Mouse (Mus musculus): ENCODE data around the gene Olfr544.
"Not testable (repeated sequence)": the region's sequence is repeated elsewhere in the genome, so short reads cannot be mapped to it uniquely, and the experiment has no call there.

Olfr544 gene

DNA sequence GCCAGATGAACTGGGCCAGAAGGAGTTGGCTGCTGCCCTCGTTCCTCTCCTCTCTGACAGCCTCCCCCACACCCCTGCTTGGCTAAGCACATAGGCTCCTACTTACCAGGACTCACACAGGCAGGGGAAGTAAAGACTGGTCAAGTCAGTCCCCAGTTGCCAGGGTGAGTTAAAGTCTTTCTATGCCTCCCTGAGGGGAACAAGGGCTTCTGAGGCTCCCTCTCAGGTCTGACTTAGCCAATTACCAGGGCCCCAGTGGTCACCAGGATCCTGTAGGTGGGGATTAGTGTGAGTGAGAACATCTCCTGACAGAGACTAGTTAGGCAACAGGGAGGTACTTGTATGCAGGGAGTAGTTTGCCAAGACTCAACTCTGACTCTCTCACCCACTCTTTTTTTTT, at the start of gene Olfr544:
Olfr544 (minus strand) TSS at position 153 of the 400 bp plus-strand sequence.
- DNase-seq (ENCODE audit: low spot score): no peak

DNA sequence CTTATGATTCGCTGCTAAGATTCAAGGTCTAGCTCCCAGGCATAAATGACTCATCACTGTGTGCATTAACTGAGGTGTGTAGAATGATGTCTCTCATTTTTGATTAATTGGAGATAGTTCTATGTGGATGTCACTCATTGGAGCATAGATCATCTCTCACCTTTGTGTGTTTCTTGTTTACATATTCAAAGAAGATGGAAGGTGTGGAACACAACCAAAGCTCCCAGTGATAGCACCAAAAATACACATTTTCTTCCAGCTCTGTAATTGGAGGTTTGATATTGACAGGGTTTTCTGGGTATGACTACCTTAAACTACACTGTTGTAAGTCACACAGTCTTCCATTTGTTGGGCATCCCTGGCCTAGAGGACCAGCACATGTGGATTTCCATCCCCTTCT, 46.3 kb upstream of the Olfr544 start, which contains the start of gene Olfr547:
Olfr547 (plus strand) TSS at position 301 of the 400 bp plus-strand sequence.
- DNase-seq (ENCODE audit: low spot score): no peak

DNA sequence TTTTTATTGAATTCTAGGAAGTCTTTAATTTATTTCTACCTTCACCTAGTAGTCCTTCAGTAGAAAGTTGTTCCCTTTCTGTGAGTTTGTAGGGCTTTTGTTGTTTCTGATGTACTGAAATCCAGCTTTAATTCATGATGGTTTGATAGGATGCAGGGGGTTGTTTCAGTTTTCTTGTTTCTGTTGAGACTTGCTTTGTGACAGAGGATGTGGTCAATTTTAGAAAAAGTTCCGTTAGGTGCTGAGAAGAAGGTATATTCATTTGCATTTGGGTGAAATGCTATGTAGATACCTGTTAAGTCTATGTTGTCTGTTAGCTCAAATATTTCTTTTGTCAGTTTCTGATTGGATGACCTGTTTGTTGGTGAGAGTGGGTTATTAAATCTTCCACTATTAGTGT, 40.9 kb upstream of the Olfr544 start:
- DNase-seq (ENCODE audit: low spot score): no peak

DNA sequence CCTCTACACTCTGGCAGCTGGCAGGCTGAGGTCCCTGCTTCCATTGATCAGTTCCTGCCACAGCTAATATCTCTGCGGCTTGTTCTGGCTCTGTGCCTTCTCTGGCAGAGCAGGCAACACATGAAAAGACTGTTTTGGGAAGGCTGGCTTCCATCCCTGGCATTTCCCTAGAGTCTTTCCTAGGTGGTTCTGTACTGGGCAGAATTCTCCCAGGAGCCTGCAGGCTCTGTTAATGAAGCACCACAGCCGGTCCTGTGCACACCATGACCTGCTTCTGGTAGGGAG, 28.9 kb upstream of the Olfr544 start:
- no peak for DNase-seq (ENCODE audit: low spot score)

DNA sequence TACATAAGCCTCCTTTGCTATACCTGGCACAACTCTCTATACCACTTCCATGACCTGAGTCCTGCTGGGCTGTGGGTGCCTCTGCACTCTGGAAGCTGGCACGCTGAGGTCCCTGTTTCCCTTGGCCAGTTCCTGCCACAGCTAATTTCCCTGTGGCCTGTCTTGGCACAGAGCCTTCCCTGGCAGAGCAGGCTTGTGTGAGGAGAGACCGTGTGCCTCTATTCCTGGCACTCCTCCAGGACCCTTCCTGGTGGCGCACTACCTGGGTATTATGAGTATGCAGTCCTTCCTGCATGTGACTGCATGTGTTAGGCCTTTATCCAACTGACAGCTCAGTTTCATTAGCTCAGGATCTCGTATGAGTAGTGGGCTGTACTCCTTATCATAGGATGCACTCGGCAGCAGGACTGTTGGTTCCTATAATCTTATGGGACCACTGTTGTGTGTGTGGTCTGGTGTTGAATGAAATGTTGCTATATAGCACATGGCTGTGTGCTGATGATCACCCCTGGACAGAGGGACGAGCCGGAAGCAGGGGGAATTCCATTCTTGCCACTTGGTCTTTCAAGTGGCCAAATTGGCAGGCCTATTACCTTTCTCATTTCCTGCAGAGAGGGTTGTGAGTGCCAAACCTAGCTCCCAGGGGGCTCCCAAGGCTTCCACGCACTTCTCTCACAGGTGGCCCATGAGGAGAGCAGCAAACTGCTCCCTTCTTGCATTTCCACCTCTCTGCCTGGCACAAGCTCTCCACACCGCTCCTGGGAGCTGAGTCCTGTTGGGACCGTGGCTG, 28.3 kb upstream of the Olfr544 start:
- no peak for DNase-seq (ENCODE audit: low spot score)

DNA sequence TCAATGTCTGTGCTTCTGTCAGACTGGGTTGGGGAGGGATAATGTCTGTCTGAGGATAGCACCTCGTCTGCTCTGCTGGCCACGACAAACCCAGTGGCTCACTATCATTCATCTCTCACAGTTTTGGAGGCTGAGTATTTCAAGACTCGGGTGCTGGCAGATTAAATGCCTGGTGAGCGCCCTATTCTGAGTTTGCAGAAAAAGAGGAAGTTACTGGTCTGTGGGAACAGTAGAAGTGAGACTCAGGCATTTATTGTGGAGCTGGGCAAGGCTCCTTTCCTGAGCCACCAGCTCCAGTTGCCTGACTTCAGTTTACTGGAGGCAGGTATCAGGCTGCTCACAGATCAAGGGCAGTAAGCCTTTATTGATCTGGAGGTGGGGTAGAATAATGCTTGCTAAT, 26.0 kb upstream of the Olfr544 start:
- DNase-seq (ENCODE audit: low spot score): no peak

DNA sequence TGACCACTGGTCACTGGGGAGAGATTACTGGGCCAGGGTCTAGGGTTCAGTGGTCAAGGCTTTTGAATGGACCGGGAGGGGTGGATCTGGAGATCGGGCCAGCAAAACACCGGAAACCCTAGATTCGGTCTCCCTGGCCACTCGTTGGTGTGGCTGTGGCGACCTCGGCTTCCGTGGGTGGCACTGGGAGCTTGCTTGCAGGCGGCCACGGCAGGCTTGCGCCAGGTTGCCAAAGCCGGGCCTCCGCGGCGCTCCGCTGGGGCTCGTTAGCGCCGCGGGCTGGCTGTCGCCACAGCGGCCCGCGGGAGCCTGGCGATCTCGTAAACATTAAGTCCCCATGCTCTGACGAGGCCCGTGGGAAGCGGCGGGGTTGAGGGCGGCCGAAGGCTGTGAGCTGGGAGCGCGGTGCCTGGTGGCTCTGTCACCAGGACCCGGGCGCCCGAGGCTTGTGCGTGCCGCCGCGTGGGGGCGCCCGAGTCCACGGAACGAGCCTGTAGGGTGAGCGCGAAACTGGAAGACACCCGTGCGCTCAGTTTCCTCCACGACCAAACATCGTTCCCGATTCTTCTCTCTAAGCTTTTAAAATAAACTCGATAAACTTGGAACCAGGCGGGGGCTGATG, 24.8 kb upstream of the Olfr544 start:
- peak; percentile 72 for DNase-seq (ENCODE audit: low spot score)

DNA sequence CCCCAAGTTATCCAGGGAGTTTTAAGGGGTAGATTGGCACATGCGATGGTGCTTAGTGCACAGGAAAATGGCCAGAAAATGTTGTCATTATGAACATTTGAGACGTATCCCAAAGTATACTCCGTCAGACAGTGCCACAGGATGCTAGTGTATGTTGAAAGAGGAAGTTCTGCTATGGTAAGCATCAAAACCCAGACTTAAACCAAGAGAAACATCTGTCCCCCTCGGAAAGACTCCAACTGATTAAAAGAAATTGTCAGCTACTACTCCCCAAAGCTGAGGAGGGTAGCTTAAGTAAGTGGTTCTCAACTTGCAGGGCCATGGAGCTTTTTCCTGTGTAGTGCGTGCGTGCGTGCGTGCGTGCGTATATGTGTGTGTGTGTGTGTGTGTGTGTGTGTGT, 23.8 kb upstream of the Olfr544 start:
- DNase-seq (ENCODE audit: low spot score): no peak

DNA sequence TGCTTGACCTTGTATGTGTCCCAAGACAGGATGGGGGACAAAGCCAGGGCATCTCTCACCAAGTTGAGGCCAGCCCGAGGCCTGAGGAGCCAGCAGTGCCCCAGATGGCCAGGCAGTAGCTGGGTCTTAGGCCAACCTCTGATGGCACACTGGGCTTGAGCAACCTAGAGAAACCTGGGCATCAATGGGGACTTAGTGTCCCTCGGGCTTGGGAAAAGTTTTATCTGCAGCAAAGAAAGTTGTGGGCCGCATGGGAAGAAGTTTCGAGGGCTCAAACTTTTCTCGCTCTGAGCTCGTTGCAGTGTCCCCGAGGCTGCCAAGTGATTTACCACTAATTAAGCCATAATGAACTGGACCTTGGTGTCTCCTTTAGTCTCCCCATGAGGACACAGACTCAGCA, 21.6 kb upstream of the Olfr544 start:
- no peak for DNase-seq (ENCODE audit: low spot score)

DNA sequence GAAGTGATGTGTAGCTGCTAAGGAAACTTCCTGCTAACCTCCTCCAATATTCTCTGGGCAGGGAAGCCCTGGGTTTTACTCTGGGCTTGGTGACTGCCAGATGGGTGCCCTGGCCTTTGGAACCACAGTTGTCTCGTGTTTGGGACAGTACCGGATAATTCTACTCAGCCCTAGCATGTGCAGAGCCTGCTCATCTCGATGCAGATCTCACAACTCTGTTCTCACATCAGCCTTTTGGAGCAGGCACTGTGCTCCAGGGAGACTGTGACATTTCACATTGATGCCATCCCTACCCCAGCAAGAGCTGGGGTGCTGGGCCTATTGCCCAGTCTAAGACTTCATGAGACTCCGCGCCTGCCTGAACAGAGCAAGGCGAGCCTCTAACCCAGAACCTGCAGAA, 20.6 kb upstream of the Olfr544 start:
- DNase-seq (ENCODE audit: low spot score): no peak

DNA sequence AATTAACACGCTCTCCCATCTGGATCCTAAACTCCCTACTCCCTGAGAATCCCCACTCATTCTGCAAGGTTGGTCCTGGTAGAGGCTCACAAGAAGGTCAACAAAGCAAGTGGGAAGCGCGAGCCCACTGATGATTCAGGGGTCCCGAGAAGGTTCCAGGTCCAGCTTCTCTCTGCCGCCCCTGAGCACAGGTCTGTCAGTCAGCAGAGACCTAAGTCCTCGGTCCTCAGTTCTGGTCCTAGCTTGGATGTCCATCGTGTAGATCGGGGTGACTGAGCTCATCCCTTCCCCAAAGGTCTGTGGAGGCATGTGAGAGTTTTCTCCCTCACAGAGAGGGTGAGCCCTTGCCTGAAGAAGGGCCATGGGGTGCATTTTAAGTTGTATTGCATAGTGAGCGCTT, 20.0 kb upstream of the Olfr544 start:
- DNase-seq (ENCODE audit: low spot score): no peak

DNA sequence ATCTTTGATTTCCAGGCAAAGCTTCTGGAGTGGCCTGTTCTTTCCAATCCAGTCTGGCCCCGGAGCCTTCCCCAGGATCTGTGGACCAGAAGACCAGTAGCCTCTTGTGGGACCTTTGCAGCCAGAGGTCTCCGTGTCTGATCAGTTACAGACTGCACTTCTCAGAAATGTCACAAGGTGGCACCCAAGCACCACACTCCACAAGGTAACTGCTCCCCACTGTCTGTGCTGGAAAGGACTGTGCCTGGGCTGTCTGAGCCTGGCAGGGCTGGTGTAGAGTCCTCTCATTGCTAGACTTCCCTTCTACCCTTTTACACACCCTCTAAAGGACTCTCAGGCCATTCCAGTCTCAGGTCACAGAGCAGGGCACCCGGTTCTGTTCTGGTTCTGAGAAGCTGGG, 18.7 kb upstream of the Olfr544 start:
- peak; percentile 41 for DNase-seq (ENCODE audit: low spot score)

DNA sequence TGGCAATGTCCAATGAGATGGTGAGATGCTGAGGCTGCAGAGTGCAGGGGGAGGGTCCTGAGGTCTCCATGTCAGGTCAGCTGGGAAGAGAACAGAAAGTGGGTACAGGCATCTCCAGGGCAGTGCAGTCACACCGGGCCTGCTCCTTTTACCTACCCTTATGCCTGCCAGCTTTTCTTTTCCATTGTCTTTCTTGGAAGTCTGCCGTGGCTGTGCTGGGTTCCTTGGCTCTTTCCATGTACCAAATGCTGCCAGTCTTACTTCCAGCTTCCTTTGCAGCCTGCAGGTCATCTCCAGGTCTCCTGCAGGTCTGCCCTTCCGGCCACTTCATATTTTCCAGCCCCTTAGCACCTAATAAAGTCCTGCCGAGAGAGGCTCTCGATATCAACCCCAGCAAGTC, 13.9 kb upstream of the Olfr544 start:
- DNase-seq (ENCODE audit: low spot score): no peak

DNA sequence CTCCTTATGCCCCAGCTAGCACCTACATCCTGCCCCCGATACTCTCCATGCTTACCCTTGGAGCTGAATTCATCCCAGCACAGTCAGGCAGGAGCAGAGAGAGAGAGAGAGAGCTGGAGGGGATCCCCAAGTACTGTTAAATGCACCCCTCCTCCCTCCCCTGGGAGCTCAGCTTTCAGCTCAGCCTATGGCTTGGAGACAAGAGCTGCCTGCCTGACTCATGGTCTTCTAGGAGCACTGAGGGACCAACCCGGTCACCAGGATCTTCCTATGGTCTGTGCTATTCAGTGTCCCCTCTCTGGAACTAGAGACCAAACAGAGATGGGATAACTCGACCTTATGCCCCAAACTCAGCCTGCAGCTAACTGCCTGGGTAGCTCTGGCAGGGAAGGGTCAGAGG, 11.4 kb upstream of the Olfr544 start, which contains the start of gene Olfr545:
Olfr545 (minus strand) TSS at position 101 of the 400 bp plus-strand sequence.
- DNase-seq (ENCODE audit: low spot score): no peak

DNA sequence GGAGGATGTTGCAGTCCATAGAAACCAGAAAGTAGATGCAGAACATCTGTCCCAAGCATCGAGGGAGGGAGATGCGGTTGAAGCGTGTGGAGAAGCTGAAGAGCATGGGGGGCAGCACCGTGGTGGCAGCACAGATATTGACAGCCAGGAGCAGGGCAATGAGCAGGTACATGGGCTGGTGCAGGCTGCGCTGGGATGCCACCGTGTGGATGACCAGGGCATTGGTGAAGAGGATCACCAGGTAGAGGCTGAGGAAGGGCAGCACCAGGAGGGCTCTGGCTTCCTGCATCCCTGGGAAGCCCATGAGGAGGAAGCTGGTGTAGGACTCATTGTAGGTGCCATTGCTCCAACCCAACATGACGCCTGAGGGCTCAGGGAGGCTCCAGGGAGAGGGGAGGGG, 6.3 kb upstream of the Olfr544 start:
- not testable (repeated sequence) for DNase-seq (ENCODE audit: low spot score)

DNA sequence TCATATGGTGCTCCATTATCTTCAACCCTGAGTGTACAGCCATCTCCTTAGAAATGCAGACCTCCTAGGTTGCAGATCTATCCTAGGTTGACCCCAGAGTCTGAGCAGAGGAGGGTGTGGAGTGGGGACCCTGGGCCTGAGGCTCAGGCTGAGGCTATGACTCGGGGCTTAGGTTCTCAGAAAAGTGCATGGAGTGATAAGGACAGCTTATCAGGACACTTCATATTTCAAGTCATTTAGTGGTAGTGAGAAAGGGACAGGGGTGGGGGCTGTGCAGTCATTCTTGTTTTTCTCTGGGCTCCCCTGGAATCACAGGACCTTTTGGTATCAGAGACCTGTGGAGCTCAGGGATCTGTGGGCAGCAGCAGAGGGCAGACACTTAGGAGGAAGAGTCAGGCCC, 2.0 kb downstream of the Olfr544 start:
- no peak for DNase-seq (ENCODE audit: low spot score)

DNA sequence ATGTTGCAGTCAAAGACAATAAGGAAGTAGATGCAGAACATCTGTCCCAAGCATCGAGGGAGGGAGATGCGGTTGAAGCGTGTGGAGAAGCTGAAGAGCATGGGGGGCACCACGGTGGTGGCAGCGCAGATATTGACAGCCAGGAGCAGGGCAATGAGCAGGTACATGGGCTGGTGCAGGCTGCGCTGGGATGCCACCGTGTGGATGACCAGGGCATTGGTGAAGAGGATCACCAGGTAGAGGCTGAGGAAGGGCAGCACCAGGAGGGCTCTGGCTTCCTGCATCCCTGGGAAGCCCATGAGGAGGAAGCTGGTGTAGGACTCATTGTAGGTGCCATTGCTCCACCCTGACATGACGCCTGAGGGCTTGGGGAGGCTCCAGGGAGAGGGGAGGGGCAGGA, 3.3 kb downstream of the Olfr544 start:
- not testable (repeated sequence) for DNase-seq (ENCODE audit: low spot score)

DNA sequence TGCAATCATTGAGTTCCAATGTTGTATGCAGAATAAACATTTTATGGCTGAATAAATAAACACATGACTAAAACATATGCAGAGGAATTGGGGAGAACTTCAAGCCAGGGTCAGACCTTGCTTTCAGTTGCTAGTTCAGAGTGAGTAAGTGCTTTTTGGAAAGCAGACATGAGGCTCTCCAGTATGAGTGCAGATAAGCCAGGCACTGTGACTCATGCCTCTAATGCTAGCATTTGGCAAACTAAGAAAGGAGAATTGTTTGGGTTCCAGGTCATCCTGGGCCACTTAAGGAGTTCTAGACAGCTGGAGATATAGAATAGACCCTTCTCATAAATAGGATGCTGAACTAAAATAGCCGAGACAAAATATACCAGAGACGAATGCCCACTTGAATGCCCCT, 4.4 kb downstream of the Olfr544 start:
- no peak for DNase-seq (ENCODE audit: low spot score)

DNA sequence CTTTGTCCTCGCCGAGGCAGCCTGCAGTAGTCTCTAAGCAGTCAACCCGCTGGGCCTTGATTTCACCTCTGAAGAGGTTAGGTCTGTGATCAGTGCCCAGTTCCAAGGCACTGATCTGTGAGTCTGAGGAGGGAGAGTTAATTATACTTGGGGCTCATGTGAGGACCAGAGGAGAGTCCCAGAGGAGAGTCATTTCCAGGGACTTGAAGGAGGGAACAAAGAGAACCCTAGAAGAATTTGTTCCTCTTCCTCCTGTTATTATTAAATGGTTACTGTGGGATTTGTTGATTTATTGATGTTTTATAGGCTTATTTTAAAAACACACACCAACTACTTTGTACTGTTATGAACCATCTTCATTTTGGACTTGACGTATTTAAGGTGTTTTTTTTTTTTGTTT, 6.5 kb downstream of the Olfr544 start, which contains the start of gene Olfr543:
Olfr543 (minus strand) TSS at position 101 of the 400 bp plus-strand sequence.
- DNase-seq (ENCODE audit: low spot score): no peak

DNA sequence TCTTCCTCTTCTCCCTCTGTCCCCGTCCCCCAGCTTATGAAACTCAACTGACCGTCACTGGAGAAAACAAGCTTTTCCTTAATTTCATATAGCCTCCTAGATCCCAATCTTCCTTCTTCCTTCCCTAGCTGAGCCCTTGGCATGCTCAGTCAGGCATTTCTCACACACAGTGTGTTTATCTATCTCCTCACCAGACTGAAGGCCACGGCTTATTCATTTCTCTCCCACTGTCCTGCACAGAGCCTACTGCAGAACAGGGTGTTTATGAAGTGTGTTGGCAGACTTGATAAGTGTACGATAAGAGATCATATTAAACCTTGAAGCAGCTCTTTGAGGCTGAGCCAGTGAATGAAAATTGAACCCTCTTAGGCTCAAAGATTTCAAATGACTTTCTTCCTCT, 7.3 kb downstream of the Olfr544 start:
- DNase-seq (ENCODE audit: low spot score): no peak

DNA sequence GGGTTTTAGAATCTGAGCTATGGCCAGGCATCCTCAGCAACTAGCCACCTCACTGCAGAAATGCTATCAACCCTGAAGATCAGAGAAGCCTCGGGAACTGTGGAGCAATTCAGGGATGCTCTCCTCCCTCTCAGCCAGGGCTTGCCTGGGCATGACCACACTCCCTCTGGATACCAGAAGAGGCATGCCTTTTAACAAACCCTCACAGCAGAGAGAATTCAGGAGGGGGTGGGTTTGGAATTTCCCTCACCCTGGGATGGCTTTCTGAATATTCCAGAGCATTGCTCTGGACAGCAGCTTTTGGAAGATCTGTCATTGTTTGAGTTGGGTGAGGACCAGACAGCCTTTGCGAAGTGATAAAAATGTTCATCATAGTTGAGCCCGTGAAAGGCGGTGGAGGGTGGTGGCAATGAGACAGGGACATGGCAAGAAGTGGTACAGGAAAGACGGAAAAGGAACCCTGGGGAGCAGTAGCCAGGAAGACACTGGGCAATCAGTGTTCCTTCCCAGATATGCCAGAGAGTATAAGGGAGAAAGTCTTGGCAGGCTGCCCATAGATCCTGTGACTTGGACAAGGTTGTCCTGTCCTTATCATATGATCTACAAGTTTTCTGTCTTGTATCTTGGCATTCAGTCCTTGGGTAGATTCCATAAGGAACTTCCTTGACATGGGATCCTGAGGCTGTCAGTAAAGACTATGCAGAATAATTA, 8.6 kb downstream of the Olfr544 start:
- DNase-seq (ENCODE audit: low spot score): peak; percentile 29

DNA sequence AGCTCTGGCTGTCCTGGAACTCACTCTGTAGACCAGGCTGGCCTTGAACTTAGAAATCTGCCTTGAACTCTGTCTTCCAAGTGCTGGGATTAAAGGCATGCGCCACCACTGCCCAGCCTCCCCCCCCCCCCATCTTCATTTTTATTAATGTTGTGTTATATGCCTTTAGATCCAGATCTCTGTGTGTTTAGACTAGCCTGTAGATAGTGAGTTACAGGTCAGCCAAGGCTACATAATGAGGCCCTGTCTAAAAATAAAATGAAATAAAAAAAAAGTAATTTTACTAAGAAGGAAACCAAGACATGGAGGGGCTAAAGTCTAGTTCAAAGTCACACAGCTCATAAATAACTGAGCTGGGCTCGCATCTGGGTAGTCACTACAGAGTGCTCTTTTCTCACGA, 9.2 kb downstream of the Olfr544 start:
- no peak for DNase-seq (ENCODE audit: low spot score)

DNA sequence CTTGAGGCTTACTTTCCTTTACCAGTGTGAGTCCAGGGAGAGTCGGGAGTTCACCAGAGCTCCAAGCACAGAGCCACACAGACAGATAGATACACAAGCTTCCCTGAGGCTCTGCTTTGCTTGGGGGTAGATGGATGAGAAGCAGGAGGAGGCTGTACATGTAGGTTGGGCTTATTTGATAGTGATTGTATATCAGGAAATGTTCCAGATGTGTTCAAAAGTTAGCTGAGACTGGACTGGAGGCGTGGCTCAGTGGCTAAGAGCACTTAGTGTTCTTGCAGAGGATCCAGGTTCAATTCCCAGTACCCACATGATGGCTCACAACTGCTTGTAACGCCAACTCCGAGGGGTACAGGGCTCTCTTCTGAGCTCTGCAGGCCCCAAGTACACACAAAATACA, 9.7 kb downstream of the Olfr544 start:
- no peak for DNase-seq (ENCODE audit: low spot score)

All from yolk sac, embryonic 10.5 days (tissue).